24 mouse cellular contexts compared by ENCODE assay signal in genomic region chr3:20709661-20710060, GRCm38 (mm10).
DNase-seq lines count a peak whose midpoint lies in the region; ATAC-seq and TF ChIP-seq lines count a peak whose summit lies in the region.
"Had no signal": no experiment of that assay in that cellular context is flagged by ENCODE, and none has a peak within 500 bp of the region (broad histone marks: within the 10 kb centered on the region; RNA-seq: fewer than 3 reads in every experiment).

No protein-coding gene starts in this region.

- no peaks in the 10 kb centered on the region for H3K36me3 ChIP-seq in liver, adult 2 months (ENCODE audit: control insufficient read depth, insufficient read depth, low read length)
- H3K36me3 ChIP-seq in liver, postnatal 0 days (replicated peaks; ENCODE audit: insufficient read depth, low read length), result no peaks in the 10 kb centered on the region
- H3K36me3 ChIP-seq in lung, postnatal 0 days (ENCODE audit: insufficient read depth, low read length), result no peaks in the 10 kb centered on the region
- H3K36me3 ChIP-seq: forebrain, embryonic 10.5 days; heart, embryonic 10.5 days; heart, embryonic 13.5 days had no signal

- no peaks in the 10 kb centered on the region for H3K27me3 ChIP-seq in liver, adult 2 months (ENCODE audit: control insufficient read depth, insufficient read depth, low read length)
- H3K27me3 ChIP-seq in liver, postnatal 0 days (ENCODE audit: insufficient read depth, low read length), result no peaks in the 10 kb centered on the region
- no peaks in the 10 kb centered on the region for H3K27me3 ChIP-seq in lung, postnatal 0 days (replicated peaks; ENCODE audit: insufficient read depth, low read length)
- H3K27me3 ChIP-seq: forebrain, embryonic 13.5 days; heart, embryonic 13.5 days had no signal

- TF ChIP-seq CTCF in liver, adult 2 months (IDR thresholded peaks at IDR 0.05; ENCODE audit: low read depth, low read length), result no peak
- TF ChIP-seq CTCF in liver, postnatal 0 days (IDR thresholded peaks at IDR 0.05; ENCODE audit: low read depth), result no peak
- no peak for TF ChIP-seq CTCF in lung, postnatal 0 days (IDR thresholded peaks at IDR 0.05)

- TF ChIP-seq EP300 in liver, postnatal 0 days (IDR thresholded peaks at IDR 0.05; ENCODE audit: low read depth), result no peak
- no peak for TF ChIP-seq EP300 in lung, postnatal 0 days (IDR thresholded peaks at IDR 0.05)

- DNase-seq in adrenal gland, postnatal 14 days, result peak; percentile 4
- DNase-seq in adrenal gland, postnatal 10 days, result no peak
- DNase-seq in liver, adult 2 months (ENCODE audit: extremely low read depth, low read depth, low spot score), result peak; percentile 17
- DNase-seq in liver, postnatal 0 days, result no peak
- peak; percentile 9 for DNase-seq in lung, postnatal 0 days (ENCODE audit: low spot score)
- DNase-seq in lung, postnatal 10 days, result no peak
- no peak for DNase-seq in right cerebral cortex, adult 18-20 months
- DNase-seq: cerebellum, adult 18-20 months; cerebellum, adult 9-10 months; cerebellum, postnatal 14 days; gastrocnemius, postnatal 10 days; gastrocnemius, postnatal 36 days; heart, adult 2 months; heart, postnatal 14 days; heart, postnatal 4 days had no signal

- 46% methylated on average over 2 of the region's 2 CpGs for WGBS in liver, adult 2 months
- WGBS in liver, postnatal 0 days (ENCODE audit: insufficient replicate concordance), result 44% methylated on average over 2 of the region's 2 CpGs
- 19% methylated on average over 2 of the region's 2 CpGs for WGBS in lung, postnatal 0 days

- H3K79me2 ChIP-seq in liver, adult 2 months (ENCODE audit: control insufficient read depth, insufficient read depth, low read length), result no peaks in the 10 kb centered on the region

- H3K4me1 ChIP-seq in liver, adult 2 months (ENCODE audit: control insufficient read depth, insufficient read depth, low read length), result no peaks in the 10 kb centered on the region
- H3K4me1 ChIP-seq in liver, postnatal 0 days (ENCODE audit: insufficient read depth), result no peaks in the 10 kb centered on the region
- no peaks in the 10 kb centered on the region for H3K4me1 ChIP-seq in lung, postnatal 0 days (ENCODE audit: insufficient read depth, low read depth, low read length)
- H3K4me1 ChIP-seq: forebrain, embryonic 10.5 days; forebrain, embryonic 13.5 days; heart, embryonic 10.5 days; heart, embryonic 13.5 days had no signal

- no peak overlapping the region for H3K9ac ChIP-seq in liver, adult 2 months (ENCODE audit: low read depth, low read length)
- no peak overlapping the region for H3K9ac ChIP-seq in liver, postnatal 0 days (replicated peaks)
- no peak overlapping the region for H3K9ac ChIP-seq in lung, postnatal 0 days (replicated peaks; ENCODE audit: low read depth)
- H3K9ac ChIP-seq: forebrain, embryonic 13.5 days; heart, embryonic 13.5 days; hindbrain, embryonic 14.5 days had no signal

- no peak overlapping the region for H3K4me3 ChIP-seq in liver, adult 2 months (ENCODE audit: insufficient read depth, low read depth, low read length)
- no peak overlapping the region for H3K4me3 ChIP-seq in liver, postnatal 0 days (ENCODE audit: low read depth, low read length)
- no peak overlapping the region for H3K4me3 ChIP-seq in lung, postnatal 0 days (ENCODE audit: low read depth, low read length)
- H3K4me3 ChIP-seq: forebrain, embryonic 10.5 days; forebrain, embryonic 13.5 days; heart, adult 2 months; heart, embryonic 10.5 days; heart, embryonic 13.5 days had no signal

- ATAC-seq in liver, postnatal 0 days, result no peak
- no peak; the same call in 1 of the 2 replicates for ATAC-seq in lung, postnatal 0 days
- ATAC-seq: CD4-positive, CD25-positive, alpha-beta regulatory T cell, adult 4 months; forebrain, embryonic 13.5 days; forebrain, embryonic 16.5 days; hindbrain, postnatal 0 days; inflammation-experienced regulatory T-cells, adult 6 months had no signal

- H3K4me2 ChIP-seq in liver, postnatal 0 days (ENCODE audit: low read depth, low read length), result no peak overlapping the region
- H3K4me2 ChIP-seq in lung, postnatal 0 days (replicated peaks; ENCODE audit: low read depth, low read length), result no peak overlapping the region
- H3K4me2 ChIP-seq: forebrain, embryonic 13.5 days; heart, embryonic 13.5 days; hindbrain, embryonic 14.5 days had no signal

- no peak overlapping the region for H3K27ac ChIP-seq in liver, adult 2 months (replicated peaks; ENCODE audit: insufficient read depth, low read depth, low read length)
- H3K27ac ChIP-seq in liver, postnatal 0 days (ENCODE audit: low read depth), result no peak overlapping the region
- H3K27ac ChIP-seq in lung, postnatal 0 days (ENCODE audit: low read length), result no peak overlapping the region
- H3K27ac ChIP-seq: forebrain, embryonic 10.5 days; forebrain, embryonic 13.5 days; heart, adult 2 months; heart, embryonic 10.5 days; heart, embryonic 13.5 days; hindbrain, embryonic 14.5 days; hindbrain, postnatal 0 days had no signal

- TF ChIP-seq POLR2A in liver, adult 2 months (IDR thresholded peaks at IDR 0.05; ENCODE audit: extremely low read depth, insufficient read depth, low read length), result no peak

- H3K9me3 ChIP-seq in liver, postnatal 0 days (ENCODE audit: low read length), result no peaks in the 10 kb centered on the region
- H3K9me3 ChIP-seq in lung, postnatal 0 days (ENCODE audit: low read length), result no peaks in the 10 kb centered on the region
- H3K9me3 ChIP-seq: forebrain, embryonic 10.5 days; forebrain, embryonic 13.5 days; heart, embryonic 10.5 days; heart, embryonic 13.5 days had no signal

Comparison
In these comparisons a context has a peak if more than half of its experiments do, and no peak if none do; other contexts are left out.
1. DNase-seq: peak in adrenal gland, postnatal 14 days (single experiment), liver, adult 2 months (single experiment) and lung, postnatal 0 days (single experiment); none in adrenal gland, postnatal 10 days (single experiment), liver, postnatal 0 days (single experiment), lung, postnatal 10 days (single experiment) and right cerebral cortex, adult 18-20 months (single experiment).